Mouse (Mus musculus) adrenal gland, adult (tissue): ENCODE measurements at regions not wholly inside any gene's neighbourhood (a gene's known extent, or its start where the extent isn't known, plus 50 kb on each side); places are given as distances from the start of the nearest gene placed in this dataset.

Source experiments
- DNase-seq, 2 experiments: peaks; one replicate each; pipeline ENCODE4 v3.0.0; 2022 to 2023; ENCODE audit warnings: low spot score in 1 of 2; ENCODE audit not compliant: inconsistent age in 2 of 2

DNA sequence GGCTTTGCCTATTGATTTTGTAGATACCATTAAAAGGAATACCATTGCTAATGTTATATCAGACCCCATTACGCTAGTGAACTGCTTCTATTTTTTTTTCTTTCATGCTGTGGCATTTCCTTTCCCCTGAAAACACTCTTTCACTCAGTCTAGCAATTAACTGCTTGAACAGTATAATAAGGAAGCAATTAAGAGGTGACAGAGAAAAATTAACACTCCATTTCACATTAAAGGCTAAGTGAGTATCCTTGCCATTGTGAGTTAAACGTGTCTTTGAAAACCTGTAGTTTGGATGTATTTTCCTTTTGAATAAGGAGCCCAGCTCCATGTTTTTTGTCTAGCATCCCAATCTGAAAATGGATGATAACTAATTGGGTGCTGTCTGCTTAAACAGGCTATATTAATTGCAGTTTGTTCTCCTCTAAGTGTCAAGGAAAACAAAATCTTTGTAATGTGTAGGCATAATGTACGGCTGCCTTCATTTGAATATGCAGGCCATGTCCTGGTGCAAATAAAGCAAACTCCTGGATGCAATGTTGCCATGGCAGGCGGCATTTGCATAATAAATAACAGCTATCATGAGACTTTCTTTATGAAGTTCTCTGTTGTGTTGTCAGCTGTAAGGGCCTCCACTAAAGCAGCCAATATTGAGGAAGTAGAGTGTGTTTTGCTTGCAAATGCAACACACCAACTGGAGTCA is 423.3 kb downstream of the Zic3 start:
- DNase-seq, result no peak

DNA sequence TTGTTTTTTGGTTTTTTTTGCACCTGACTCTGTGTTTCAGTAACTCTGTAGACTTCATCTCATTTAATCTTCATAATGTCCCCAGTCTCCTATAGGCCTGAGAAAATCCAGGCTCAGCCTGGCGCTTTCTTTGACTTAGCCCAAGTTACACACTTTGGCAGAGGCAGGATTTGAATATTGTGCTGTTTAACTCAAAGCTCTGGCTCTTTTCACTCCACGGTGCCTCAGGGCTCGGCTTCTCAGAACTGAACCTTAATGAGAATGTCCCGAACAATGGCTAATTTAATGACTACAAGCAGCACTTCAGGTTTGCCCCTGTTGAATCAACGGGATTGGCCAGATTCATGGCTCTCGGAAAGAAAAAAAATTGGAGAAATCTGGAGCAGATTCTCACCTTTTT is 425.1 kb downstream of the Zic3 start:
- no peak for DNase-seq

DNA sequence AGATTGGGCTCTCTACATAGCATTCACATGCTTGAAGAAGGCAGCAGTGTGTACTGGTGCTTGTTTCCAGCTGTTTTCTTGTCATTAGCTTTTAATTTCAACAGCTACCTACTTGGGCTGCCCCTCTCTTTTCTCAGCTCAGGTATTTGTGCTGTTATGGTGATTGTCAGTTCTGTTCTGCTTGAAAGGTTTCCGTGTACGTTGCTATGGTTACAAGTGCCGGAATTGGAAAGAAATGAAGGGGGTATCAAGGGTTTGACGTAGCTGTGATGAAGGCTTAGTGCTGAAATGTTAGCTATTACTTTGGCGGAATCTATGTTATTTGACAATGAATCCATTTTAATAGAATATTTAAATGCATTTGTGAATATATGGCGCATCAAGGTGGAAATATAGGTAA is 439.5 kb upstream of the 4930550L24Rik start:
- no peak for DNase-seq

DNA sequence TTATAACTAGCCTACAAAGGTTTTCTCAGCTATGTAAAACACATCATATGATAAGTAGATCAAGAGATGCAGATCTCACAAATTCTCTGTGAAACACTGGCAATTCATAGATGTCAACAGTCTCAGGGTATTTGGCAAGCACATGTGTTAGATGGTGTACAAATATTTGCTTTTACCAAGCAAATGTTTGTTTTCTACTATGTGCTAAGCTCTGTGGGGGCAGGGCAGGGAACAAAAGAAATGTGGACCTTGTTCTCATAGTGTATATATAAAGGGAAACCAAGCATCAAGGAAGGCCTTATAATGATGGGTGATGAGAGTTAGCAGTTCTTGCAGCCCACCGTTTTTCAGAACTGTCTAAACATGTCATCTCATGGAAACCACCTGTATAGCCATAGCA is 438.2 kb upstream of the 4930550L24Rik start:
- DNase-seq, result no peak

DNA sequence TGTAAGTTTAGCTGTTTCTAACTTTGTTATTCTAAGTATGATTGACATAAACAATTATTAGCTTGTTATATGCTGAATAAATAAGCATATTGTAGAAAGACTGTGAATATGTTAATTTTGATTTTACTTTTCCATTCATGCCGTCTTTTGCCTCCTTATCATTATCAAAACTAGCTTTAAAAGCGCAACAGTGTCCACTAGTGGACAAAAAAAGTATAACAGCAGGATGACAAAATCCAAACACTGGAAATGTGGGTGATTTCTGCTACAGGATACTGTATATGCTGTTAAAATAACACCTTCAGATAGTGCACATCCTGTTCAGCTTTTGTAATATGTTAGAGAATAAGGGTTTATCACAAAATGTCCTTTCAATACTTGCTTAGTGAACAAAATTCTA is 418.3 kb upstream of the 4930550L24Rik start:
- DNase-seq, result peak in 1 of 2 experiments; percentile 66

DNA sequence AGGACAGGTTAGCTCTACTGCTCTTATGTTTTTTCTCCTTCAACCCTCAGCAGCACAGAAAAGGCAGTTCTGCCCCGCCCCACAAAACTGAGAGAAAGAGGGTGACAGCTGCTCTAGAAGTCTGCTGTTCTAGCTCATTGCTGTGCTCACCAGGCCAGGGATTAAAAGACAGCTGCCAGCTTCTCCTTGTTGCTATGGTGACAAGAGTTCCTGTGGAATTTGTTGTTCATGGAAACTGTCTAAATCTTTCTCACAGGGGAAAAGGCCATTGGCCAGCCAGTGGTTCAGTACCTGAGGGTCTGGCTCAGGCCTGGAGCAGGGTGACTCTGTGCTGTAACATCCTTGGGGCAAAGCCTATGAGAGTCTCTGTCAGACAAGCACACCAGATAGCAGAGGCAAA is 405.6 kb upstream of the 4930550L24Rik start:
- DNase-seq, result no peak

DNA sequence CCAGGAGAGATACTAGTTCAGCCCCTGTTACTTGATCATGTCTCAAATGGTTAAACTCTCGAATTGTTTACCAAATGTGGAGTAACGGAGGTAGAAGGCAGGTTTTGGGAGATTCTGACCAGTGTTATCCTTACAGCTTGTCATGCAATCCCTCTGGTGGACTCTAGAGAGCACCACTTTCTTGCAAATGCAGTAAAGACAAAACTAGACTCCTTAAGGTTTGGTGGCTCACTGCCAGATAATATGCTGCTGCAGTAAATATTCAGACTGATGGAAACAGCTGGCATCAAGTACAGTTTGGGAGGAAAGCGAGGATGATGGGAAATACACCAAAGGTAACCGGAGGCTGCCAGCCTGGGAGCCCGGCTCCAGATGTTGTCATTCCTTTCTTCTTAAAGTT is 394.2 kb upstream of the 4930550L24Rik start:
- DNase-seq, result no peak
